Mouse (Mus musculus) ovary, postnatal 36 days (tissue): Measurements from ENCODE around the gene Zfp574.

ENCODE experiments used
- DNase-seq: peaks from one replicate; pipeline ENCODE4 v3.0.0; 2022; ENCODE audit warnings: low spot score, mixed read lengths

The Zfp574 gene

GRCm38 (mm10) chr7:25072716-25073390, 486 bp downstream of the Zfp574 start:
- DNase-seq, result peak; percentile 53

DNA sequence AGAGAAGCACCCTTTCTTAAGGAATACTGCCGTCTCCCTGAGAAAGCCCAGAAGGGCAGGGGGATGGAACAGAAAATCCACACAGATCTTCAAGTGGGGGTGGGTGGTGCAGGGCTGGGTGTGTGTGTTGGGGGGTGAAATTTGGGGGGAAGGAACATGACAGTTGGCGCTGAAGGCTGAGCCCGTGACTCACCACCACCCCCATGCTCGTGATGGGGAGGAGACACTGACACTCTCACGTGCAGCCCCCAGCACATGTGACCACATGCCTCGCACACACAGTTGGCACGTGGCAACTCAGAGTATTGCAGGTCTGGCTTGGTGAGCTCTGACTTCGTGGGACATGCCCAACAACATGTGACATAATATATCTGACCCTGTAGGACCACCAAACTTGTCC, 1.6 kb downstream of the Zfp574 start:
- no peak for DNase-seq

DNA sequence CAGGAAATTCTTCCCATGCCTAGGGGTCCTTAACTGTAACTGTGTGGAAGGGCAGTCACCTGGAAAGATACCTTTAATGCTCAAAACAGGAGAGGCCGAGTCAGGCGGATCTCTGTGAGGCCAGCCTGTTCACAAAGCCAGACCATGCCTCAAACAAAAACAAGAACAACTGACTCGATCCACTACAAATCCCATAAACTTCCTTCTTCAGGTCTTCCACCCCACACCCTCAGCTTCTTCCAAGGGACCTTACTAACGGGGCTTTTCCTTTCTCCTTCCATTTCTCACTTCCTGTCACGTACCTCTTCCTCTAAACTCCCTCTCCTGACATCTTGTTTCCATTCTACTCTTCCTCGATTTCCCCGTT, 3.9 kb downstream of the Zfp574 start:
- no peak for DNase-seq

GRCm38 (mm10) chr7:25076663-25077413, 4.5 kb downstream of the Zfp574 start:
- peak; percentile 95 for DNase-seq

GRCm38 (mm10) chr7:25077414-25077755, 5.0 kb downstream of the Zfp574 start:
- DNase-seq, result no peak

DNA sequence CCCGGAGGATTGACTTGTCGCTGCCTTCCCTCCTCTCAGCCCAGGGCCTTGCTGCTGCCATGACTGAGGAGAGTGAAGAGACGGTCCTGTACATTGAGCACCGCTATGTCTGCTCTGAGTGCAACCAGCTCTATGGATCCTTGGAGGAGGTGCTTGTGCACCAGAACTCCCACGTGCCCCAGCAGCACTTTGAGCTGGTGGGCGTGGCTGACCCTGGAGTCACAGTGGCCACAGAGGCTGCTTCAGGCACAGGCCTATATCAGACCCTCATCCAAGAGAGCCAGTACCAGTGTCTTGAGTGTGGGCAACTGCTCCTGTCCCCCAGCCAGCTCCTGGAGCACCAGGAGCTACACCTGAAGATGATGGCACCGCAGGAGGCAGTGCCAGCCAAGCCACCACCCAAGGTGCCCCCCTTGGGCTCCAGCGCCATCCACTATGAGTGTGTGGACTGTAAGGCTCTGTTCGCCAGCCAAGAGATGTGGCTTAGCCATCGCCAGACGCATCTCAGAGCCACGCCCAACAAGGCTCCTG, 7.2 kb downstream of the Zfp574 start:
- no peak for DNase-seq

DNA sequence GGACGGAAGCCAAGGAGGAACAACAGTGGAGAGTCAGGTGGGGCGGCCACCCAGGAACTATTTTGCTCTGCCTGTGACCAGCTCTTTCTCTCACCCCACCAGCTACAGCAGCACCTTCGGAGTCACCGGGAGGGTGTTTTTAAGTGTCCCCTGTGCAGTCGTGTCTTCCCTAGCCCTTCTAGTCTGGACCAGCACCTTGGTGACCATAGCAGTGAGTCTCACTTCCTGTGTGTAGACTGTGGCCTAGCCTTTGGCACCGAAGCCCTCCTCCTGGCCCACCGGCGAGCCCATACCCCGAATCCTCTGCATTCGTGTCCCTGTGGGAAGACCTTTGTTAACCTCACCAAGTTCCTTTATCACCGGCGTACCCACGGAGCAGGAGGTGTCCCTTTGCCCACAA, 8.1 kb downstream of the Zfp574 start:
- DNase-seq, result no peak

DNA sequence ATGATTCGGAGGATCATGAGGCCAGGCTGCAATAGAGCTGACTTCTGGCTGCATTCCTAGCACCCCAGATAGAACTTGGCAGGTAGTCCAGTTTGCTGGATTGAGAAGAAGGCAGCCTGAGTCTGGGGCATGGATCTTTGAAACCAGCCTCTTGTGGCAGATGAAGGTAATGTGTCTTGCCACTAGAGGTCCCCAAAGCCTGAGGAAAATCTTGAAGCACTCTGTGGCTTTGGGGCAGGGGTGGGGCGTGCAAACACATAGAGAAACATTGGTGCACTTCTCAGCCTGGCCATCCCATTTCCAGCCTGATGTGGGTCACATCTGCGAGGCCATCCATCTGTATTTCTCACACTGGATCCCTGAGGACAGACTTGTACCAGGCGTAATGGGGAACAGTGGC, 10.1 kb downstream of the Zfp574 start:
- no peak for DNase-seq

DNA sequence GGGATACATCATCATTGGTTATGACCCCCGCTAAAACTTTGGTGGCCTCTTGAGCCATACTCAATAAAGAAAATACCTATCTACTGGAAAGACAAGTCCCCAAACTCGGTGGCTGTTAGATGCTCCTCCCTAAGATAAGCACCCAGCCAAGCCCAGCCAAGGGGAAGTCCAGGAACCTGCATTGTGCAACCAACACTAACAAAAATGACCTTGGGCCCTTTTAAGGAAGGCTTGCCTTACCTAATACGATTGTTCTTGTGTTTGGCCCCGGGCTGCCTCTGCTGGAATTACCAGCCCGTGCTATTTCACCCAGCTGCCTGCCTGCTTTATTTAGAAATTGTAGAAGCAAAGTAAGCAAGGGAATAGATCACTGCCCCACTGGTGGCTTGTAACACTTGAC, 12.3 kb downstream of the Zfp574 start:
- DNase-seq, result no peak

DNA sequence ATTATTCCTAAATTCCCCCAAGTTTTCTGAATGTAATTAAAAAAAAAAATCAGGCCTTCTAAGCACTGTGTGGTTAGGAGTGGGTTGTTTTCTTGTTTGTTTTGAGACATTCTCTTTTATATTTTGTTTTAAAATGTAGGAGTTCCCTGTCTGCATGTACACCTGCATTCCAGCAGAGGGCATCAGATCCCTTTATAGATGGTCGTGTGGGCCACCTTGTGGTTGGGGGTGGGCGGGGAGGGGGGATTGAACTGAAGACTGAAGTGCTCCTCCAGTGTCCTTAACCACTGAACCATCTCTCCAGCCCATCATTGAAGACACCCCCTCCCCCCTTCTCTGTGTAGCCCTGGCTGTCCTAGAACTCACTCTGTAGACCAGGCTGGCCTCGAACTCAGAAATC, 14.3 kb downstream of the Zfp574 start:
- DNase-seq, result no peak

GRCm38 (mm10) chr7:25087256-25087912, 15.0 kb downstream of the Zfp574 start:
- peak; percentile 52 for DNase-seq

- no peak for DNase-seq
These were observed 15.6 kb downstream of the Zfp574 start for GRCm38 (mm10) chr7:25087972-25088371.

DNA sequence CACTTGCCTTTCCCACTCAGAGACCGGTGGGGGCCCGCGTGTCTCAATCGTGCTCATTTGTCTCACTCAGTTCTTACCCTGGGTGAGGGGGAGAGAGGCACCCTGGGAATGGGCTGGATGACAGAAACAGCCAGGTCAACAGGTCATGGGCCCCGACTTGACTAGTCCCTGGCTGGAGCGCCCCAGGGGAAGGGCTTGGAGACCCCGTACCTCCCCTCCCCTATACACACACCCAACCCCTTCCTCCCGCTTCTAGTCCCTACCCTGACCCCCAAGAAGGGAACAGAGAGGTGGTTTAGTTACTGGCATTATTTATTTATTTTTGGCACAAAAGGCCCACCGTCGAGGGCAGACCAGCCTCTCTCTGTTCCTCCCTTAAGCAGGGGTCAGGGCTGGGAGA, 16.2 kb downstream of the Zfp574 start:
- no peak for DNase-seq

DNA sequence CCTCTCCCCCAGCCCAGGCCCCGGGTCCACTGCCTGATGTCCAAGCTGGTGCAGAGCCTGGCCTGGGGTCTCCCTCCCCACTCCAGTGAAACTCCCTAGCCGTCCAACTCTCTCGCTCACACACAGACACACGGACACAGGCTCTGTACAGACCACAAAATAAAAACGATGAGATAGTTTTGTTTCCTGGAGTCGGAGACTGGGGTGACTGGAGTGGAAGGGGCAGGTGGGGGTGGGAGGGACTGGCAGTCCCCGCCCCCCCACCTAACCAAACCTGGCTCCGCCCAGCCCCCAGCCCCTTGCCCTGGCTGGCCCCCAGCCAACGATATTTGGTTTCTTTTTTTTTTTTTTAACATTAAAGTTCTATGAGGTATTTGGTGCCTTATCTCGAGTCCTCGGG, 16.6 kb downstream of the Zfp574 start:
- DNase-seq, result no peak

GRCm38 (mm10) chr7:25089875-25090274, 17.5 kb downstream of the Zfp574 start:
- no peak for DNase-seq

- DNase-seq, result no peak
These were observed 25.8 kb downstream of the Zfp574 start for GRCm38 (mm10) chr7:25098169-25098568.

DNA sequence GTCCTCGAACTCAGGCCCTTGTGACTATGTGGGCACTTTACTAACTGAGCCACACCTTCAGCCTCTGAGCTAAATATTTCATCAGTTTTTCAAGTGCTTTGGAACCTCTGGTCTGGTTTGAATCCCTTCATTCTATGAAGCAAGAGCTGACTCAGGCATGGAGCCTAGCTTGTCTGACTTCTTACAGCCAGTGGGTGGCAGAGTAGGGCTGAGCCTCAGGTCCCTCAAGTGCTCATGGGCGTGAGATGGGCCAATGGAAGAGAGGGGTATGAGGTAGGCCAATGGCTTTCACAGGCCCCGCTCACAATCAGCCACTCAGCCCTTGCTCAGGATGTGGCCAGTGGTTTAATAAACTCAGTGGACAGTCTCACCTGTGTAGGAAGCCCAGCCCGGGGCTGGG, 27.2 kb downstream of the Zfp574 start:
- no peak for DNase-seq

- DNase-seq, result peak; percentile 62
These were observed 33.2 kb downstream of the Zfp574 start for GRCm38 (mm10) chr7:25105411-25106160.

GRCm38 (mm10) chr7:25106790-25107502, 34.6 kb downstream of the Zfp574 start:
- no peak for DNase-seq

- DNase-seq, result no peak
These were observed 37.0 kb downstream of the Zfp574 start for GRCm38 (mm10) chr7:25109355-25109754.

GRCm38 (mm10) chr7:25110336-25110735, 38.0 kb downstream of the Zfp574 start:
- DNase-seq, result no peak
